In genomic region chr11:114184431-114184830, GRCm38 (mm10) we compare ENCODE assay signal across 16 mouse cellular contexts.
A peak's percentile ranks its signal among the peaks of the same experiment; 100 is the strongest.
DNase-seq lines count a peak whose midpoint lies in the region; TF ChIP-seq lines count a peak whose summit lies in the region.
"Had no signal": no experiment of that assay in that cellular context is flagged by ENCODE, and none has a peak within 500 bp of the region (broad histone marks: within the 10 kb centered on the region; RNA-seq: fewer than 3 reads in every experiment).

No protein-coding gene starts in this region.

- no peaks in the 10 kb centered on the region for H3K36me3 ChIP-seq in kidney, adult 2 months (ENCODE audit: control insufficient read depth, insufficient read depth, low read length)
- H3K36me3 ChIP-seq: limb, embryonic 12.5 days; midbrain, embryonic 13.5 days had no signal

- TF ChIP-seq CTCF in cerebellum, adult 2 months (IDR thresholded peaks at IDR 0.05; ENCODE audit: borderline replicate concordance, insufficient read depth, low read depth, low read length): peak; percentile 13; the same call in 1 of the 2 replicates
- 0 out of 2 replicates have a peak, but pooled peaks have one; percentile 12 for TF ChIP-seq CTCF in kidney, adult 2 months (conservative IDR thresholded peaks at IDR 0.05; ENCODE audit: insufficient read depth, insufficient read length, low read depth, low read length)

- 79% methylated on average over 5 of the region's 5 CpGs for WGBS in cerebellum, adult 2 months
- WGBS in kidney, adult 2 months: 77% methylated on average over 5 of the region's 5 CpGs

- no peak overlapping the region for H3K4me3 ChIP-seq in cerebellum, adult 2 months (replicated peaks; ENCODE audit: insufficient read depth, low read depth, low read length)
- no peak overlapping the region for H3K4me3 ChIP-seq in kidney, adult 2 months (ENCODE audit: insufficient read depth, low read depth, low read length)
- H3K4me3 ChIP-seq: limb, embryonic 12.5 days; midbrain, embryonic 13.5 days had no signal

- peaks cover 2% of the 10 kb centered on the region; the same call in 1 of the 2 replicates for H3K27me3 ChIP-seq in cerebellum, adult 2 months (ENCODE audit: control insufficient read depth, insufficient read depth, low read length)
- no peaks in the 10 kb centered on the region for H3K27me3 ChIP-seq in kidney, adult 2 months (replicated peaks; ENCODE audit: control insufficient read depth, insufficient read depth, low read length)

- no peak for TF ChIP-seq POLR2A in cerebellum, adult 2 months (IDR thresholded peaks at IDR 0.05; ENCODE audit: borderline replicate concordance, insufficient read depth, low read length)
- no peak for TF ChIP-seq POLR2A in kidney, adult 2 months (IDR thresholded peaks at IDR 0.05; ENCODE audit: low read depth, low read length)

- H3K4me1 ChIP-seq in cerebellum, adult 2 months (ENCODE audit: control insufficient read depth, insufficient read depth, low read length): peaks cover 25% of the 10 kb centered on the region
- no peaks in the 10 kb centered on the region for H3K4me1 ChIP-seq in kidney, adult 2 months (ENCODE audit: control insufficient read depth, insufficient read depth, low read length)

- no peak for DNase-seq in cerebellum, adult 2 months
- DNase-seq in cerebellum, adult 11-12 months: no peak
- DNase-seq in kidney, adult 2 months: no peak
- no peak for DNase-seq in kidney, adult 11 months
- DNase-seq in B cell, adult 2 months: peak; percentile 20 to 34
- peak; percentile 9 for DNase-seq in naive thymus-derived CD4-positive, alpha-beta T cell, adult 2 months (ENCODE audit: low read depth)
- DNase-seq in cerebellum, adult 8-10 months: no peak
- no peak for DNase-seq in yolk sac, embryonic 10.5 days (ENCODE audit: low spot score)
- DNase-seq: adrenal gland, postnatal 10 days; cerebellum, adult 9-11 months; heart, adult 18-20 months; heart, postnatal 14 days; kidney, adult 9 months; layer of hippocampus, adult 9-11 months had no signal

- H3K27ac ChIP-seq in cerebellum, adult 2 months (ENCODE audit: insufficient read depth, low read length): no peak overlapping the region
- no peak overlapping the region for H3K27ac ChIP-seq in kidney, adult 2 months (ENCODE audit: insufficient read depth, low read depth, low read length)
- H3K27ac ChIP-seq: limb, embryonic 12.5 days; midbrain, embryonic 13.5 days had no signal

Comparison
In these comparisons a context has a peak if more than half of its experiments do, and no peak if none do; other contexts are left out.
1. DNase-seq: peak in B cell, adult 2 months (2 of 2) and naive thymus-derived CD4-positive, alpha-beta T cell, adult 2 months (single experiment); none in cerebellum, adult 2 months (0 of 2), cerebellum, adult 11-12 months (single experiment), kidney, adult 2 months (single experiment), kidney, adult 11 months (single experiment), cerebellum, adult 8-10 months (single experiment) and yolk sac, embryonic 10.5 days (single experiment).